Mouse (Mus musculus): Measurements from ENCODE around the gene Tnni2. TPM values are rescaled to one million over a fixed set of nuclear protein-coding genes. Genes with fewer than 3 reads are reported as not detected.
"Not testable (repeated sequence)": the region's sequence is repeated elsewhere in the genome, so short reads cannot be mapped to it uniquely, and the experiment has no call there.

Tnni2 gene
- total RNA-seq (2021), result under 1 TPM; 0.50 to 0.89 TPM
- long read RNA-seq, experiment 1, partial matches to known transcripts, result 16 of 59 reads
- long read RNA-seq, experiment 1, other reads (novel, unspliced or antisense), result 42 of 59 reads
- long read RNA-seq, experiment 2, result 0 reads

GRCm38 (mm10) chr7:142441585-142441984, at the start of gene Tnni2:
Tnni2 (plus strand) TSS chr7:142441808.
- DNase-seq, result no peak

- DNase-seq, result peak; percentile 90 to 94
These were observed 48.4 kb upstream of the Tnni2 start for GRCm38 (mm10) chr7:142393191-142393590.

- no peak for DNase-seq
These were observed 47.1 kb upstream of the Tnni2 start for GRCm38 (mm10) chr7:142394261-142395190.

DNA sequence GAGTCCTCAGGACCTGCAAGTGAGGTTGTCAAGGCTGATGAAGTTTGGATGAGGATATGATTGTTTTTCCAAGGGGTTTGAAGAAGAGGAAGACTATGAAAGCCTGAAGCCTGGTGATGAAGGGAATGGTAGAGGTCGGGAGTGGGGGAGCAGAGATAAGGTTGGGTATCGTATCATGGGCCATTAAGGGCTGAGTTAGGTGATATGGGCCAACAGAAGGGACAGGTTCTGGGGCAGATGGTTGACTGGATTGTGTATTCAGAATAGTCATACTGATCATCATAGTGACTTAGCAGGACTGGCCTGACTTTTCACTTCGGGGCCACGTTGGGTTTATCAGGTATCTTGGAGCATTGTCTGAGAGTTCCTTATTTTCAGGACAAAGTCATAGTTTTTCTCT, 46.1 kb upstream of the Tnni2 start:
- no peak for DNase-seq

GRCm38 (mm10) chr7:142396611-142397010, 45.0 kb upstream of the Tnni2 start:
- no peak for DNase-seq

- peak in 1 of 2 experiments; percentile 46 for DNase-seq
These were observed 43.6 kb upstream of the Tnni2 start for GRCm38 (mm10) chr7:142398052-142398451.

DNA sequence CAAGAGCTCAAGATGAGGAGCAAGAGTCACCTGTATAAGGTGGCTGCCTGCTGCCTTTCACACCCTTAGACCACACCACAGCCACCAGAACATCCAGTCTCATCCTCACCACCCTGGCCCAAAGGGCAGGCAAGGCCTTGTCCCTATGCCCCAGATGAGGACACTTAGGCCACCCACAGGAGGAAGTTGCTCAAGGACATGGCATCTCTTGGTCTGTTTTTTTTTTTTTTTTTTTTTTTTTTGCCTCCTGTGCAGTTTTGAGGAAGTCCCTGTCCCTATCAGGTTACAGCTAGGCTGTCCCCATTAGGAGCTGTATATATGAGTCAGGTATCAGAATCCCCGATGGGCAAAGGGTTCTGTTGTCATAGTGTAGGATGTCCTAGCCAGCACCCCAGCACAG, 42.4 kb upstream of the Tnni2 start:
- DNase-seq, result no peak

- no peak for DNase-seq
These were observed 41.4 kb upstream of the Tnni2 start for GRCm38 (mm10) chr7:142400112-142400749.

DNA sequence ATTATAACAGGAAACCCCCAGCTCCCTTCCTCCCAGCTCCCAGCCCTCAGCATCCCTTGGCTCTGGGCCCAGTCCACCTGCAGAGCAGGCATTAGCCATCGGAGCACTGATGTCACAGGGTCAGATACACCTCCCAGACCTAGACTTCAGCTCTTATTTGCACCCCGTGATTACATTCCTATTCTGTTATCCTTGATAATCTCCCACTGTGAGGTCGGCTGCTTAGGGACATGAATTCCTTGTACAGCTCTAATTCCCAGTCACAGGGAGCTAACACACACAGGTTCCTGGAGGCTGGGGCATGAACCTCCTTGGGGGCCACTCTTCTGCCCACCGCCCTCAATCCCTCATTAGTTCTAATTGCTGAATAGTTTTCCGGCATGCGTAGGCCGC, 40.9 kb upstream of the Tnni2 start:
- DNase-seq, result no peak

- no peak for DNase-seq
These were observed 38.0 kb upstream of the Tnni2 start for GRCm38 (mm10) chr7:142403591-142403990.

GRCm38 (mm10) chr7:142405134-142405533, 36.5 kb upstream of the Tnni2 start:
- not testable (repeated sequence) for DNase-seq

- no peak for DNase-seq
These were observed 33.7 kb upstream of the Tnni2 start for GRCm38 (mm10) chr7:142407935-142408334.

GRCm38 (mm10) chr7:142408686-142409085, 32.9 kb upstream of the Tnni2 start:
- DNase-seq, result no peak

GRCm38 (mm10) chr7:142409603-142410002, 32.0 kb upstream of the Tnni2 start:
- no peak for DNase-seq

DNA sequence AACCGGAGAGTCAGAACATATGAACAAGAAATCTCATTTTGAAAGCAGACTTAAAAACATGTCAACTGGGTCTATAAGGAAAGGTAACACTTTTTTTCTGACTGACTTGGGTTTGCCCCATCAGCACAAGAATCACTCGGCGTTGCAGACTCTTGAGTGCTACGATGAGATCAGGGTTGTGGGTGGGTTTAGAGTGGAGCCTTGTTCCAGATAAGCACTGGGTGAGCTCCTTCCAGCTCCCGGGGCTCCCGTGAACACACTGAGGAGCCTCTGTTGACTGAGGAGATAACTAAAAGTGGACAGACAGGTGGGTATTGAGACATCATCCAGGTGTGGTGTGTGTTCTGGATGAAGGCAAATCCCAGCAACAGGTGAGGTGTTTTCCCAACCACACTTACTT, 28.3 kb upstream of the Tnni2 start:
- DNase-seq, result no peak

DNA sequence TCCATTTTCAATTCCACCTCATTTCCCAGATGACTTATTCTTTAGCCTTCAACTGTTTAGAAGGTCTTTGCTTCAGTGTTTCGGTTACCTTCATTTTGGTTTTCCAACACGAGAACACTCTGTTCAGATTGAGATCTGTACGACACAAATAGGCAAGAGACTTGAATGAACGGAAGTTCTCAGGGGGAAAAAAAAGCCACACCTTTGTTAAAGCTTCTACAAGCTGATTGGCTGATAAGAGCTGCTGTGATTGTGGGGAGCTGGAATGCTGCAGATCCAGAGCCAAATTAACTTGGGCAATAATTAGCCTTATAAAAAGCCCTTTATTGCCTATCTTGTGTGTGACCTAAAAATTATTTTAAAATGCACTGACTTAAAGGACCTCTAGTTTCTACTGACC, 26.3 kb upstream of the Tnni2 start:
- DNase-seq, result no peak

DNA sequence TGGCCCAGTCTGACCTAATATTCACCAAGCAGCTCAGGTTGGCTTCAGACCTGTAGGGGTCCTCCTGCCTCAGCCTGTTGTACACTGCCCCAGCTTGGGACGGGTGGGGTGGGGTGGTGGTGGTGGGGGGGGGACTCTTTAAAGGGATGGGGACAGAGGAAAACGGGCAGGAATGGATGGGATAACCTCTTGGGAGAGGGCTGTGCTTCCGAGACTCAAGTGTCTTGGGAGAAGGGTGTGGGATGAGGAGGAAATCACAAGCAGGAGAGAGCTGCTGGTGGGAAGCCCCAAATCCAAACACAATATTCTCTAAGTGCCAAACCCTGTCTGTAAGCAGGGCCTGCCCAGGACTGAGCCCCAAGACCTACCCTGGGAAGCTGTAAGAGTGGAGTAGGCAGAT, 25.4 kb upstream of the Tnni2 start:
- DNase-seq, result no peak

- DNase-seq, result no peak
These were observed 23.6 kb upstream of the Tnni2 start for GRCm38 (mm10) chr7:142418027-142418426.

DNA sequence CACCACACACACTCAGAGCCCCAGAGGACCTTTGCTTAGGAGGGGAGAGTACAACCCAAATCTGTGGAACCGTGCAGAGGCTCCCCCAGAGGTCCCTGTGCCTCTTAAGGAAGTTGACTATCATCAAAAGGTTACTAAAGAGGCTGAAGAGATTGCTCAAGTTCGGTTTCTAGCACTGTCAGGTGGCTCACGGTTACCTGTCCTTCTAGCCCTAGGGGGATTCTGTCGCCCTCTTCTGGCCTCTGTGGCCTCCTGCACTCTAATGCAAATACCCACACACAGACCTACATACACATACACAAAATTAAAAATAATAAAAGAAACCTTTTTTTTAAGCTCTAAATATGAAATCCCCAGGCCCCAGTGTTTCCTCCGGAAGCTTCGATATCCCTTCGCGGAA, 22.9 kb upstream of the Tnni2 start:
- no peak for DNase-seq

GRCm38 (mm10) chr7:142419887-142420286, 21.7 kb upstream of the Tnni2 start:
- no peak for DNase-seq

DNA sequence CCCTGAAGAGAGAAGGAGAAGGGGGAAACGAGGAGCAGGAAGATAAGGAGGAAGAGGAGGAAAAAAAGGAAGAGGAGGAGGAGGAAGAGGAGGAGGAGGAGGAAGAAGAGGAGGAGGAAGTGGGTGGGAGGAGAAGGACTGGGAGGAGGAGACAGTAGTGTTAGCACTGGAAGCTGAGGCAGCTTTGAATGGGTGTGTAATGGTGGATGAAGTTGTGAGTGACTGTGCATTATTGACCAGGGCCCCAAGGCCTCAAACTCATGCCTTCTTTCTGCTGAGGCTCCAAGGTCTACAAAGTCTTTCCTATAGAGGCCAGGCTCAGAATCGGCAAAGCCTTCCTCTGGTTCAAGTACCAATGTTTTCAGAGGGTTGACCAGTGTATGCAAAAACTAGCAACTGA, 19.8 kb upstream of the Tnni2 start:
- DNase-seq, result no peak

DNA sequence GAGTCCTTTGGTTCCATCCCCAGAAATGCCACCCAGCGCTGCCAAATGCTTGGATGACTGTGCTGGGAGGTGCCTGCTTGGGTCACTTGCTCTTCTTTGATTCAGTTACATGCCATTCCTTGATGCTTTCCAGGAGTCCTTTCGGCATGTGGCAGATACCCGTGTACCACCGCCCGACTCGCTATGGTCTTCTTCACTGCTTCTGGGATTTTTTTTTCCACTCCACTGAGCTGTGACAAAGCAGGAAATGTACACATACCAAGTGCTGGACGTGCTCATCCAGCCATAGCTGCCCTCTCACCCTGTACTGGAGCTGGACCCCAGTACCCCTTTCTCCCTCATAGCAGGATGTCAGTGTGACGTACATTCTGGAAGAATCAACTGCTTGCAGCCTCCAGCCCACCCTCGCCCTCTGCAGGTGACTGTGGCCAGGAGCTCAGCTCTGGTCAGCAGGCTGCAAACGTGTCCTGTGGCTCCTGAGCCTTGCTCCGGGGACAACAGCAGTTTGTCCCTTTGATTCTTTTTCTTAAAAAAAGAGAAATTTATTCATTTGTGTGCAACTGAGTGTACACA, 15.9 kb upstream of the Tnni2 start:
- DNase-seq, result peak; percentile 23 to 44

DNA sequence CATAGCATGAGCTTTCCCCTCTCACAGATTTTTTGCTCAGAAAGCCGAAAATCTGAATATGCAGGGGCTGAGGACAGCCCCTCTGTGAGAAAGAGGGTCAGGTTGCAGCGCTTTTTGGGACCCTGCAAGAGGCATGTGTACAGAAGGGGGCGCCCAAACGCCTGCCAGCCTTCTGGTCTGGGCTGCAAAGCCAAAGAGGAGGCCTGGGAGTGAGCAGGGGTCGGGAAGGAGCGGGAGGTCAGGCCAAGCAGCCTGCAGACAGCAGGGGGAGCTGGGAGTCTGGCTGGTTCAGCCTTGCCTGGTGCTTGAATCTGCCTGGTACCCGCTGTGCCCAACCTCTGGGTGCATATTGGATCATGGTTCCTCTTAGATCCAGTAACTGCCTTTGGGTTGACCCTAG, 13.4 kb upstream of the Tnni2 start:
- peak; percentile 16 to 31 for DNase-seq

Measured in adrenal gland, postnatal 36 days (tissue).